12 mouse cellular contexts compared by ENCODE assay signal in the genomic region with DNA sequence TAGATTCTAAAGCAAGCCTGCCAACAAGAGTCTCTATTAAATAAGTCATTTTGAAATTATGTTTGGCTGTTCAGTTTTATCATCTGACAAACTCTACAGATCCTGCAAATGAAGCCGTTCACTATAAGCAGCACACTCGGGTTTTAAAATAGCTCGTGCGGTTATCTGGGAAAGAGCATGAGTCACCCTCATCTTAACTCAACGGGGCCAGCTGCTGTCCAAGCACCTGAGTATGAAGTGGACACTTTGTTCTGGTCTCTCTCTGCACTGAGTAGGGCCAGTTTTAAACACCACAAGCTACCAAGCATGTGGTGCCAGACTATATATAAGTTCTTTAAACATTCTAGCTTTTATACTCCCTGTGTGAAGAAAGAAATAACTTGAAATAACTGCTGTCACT.
"Had no signal": no experiment of that assay in that cellular context is flagged by ENCODE, and none has a peak within 500 bp of the region (broad histone marks: within the 10 kb centered on the region; RNA-seq: fewer than 3 reads in every experiment).

No protein-coding gene starts in this region.

- H3K4me3 ChIP-seq: limb, embryonic 13.5 days; midbrain, embryonic 12.5 days; neural tube, embryonic 15.5 days had no signal

- DNase-seq: kidney, postnatal 10 days; kidney, postnatal 4 days; left cerebral cortex, postnatal 4 days; lung, adult 18-20 months; right cerebral cortex, adult 18-20 months; right cerebral cortex, postnatal 25 days; thymus, postnatal 14 days had no signal

- H3K36me3 ChIP-seq: limb, embryonic 13.5 days; midbrain, embryonic 12.5 days; neural tube, embryonic 15.5 days had no signal

- ATAC-seq: midbrain, embryonic 16.5 days had no signal

- H3K27ac ChIP-seq: limb, embryonic 13.5 days; liver, embryonic 14.5 days; midbrain, embryonic 12.5 days; neural tube, embryonic 15.5 days had no signal

- H3K9me3 ChIP-seq: limb, embryonic 13.5 days; midbrain, embryonic 12.5 days; neural tube, embryonic 15.5 days had no signal

- H3K9ac ChIP-seq: limb, embryonic 13.5 days; liver, embryonic 14.5 days; midbrain, embryonic 12.5 days; neural tube, embryonic 15.5 days had no signal

- H3K4me2 ChIP-seq: limb, embryonic 13.5 days; midbrain, embryonic 12.5 days; neural tube, embryonic 15.5 days had no signal

- H3K27me3 ChIP-seq: limb, embryonic 13.5 days; midbrain, embryonic 12.5 days; neural tube, embryonic 15.5 days had no signal

- H3K4me1 ChIP-seq: limb, embryonic 13.5 days; midbrain, embryonic 12.5 days; neural tube, embryonic 15.5 days had no signal
